Mouse (Mus musculus) olfactory bulb, adult 2 months (tissue): ENCODE results near the gene Fignl1.

Source experiments
- CTCF ChIP-seq: fragments of 200-500 bp; IDR thresholded peaks from 2 replicates; pipeline ENCODE4 v1.5.1; 2012; ENCODE audit warnings: low read depth, mild to moderate bottlenecking, low read length, moderate library complexity; ENCODE audit not compliant: insufficient read depth
- POLR2A ChIP-seq: fragments of 200-500 bp; IDR thresholded peaks from 2 replicates; pipeline ENCODE4 v1.6.1; 2012; ENCODE audit warnings: mild to moderate bottlenecking, low read depth, low read length, moderate library complexity; ENCODE audit not compliant: insufficient read depth

DNA sequence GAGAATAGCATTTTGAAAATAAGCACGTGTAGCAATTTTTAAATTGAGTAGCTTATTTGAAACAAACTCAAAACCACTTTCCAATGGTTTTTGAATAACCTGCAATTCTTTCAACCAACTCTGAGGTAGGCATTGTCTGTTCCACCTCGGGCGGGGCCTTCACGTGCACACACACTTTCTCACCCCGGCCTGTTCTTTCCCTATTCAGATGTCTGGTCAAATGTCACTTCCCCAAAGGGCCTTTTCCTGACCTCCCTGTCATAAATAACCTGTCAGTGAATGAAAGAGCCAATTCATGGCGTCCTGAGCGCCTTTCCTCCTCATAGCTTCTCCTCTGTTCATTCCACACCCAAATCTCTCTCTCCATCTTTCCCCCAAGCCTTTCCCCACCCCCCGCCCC, 24.3 kb upstream of the Fignl1 start:
- TF ChIP-seq CTCF: no peak
- no peak for TF ChIP-seq POLR2A
